Mouse (Mus musculus) stomach, postnatal 0 days (tissue): Measurements from ENCODE around the gene Prkd2. TPM values are rescaled to one million over a fixed set of nuclear protein-coding genes. Genes with fewer than 3 reads are reported as not detected.

Experiments used
- ATAC-seq: fragments of 200-750 bp; cut with Nextera tagmentation; 2 replicates; pipeline ENCODE4 v1.8.0; 2017; ENCODE audit not compliant: low FRiP score, low TSS enrichment
- DNase-seq: peaks from one replicate; pipeline ENCODE4 v3.0.0-alpha.2; 2016; ENCODE audit warnings: low spot score
- H3K27ac ChIP-seq: fragments of 300-500 bp; sonication (generic); replicated peaks from 2 replicates; pipeline ENCODE4 v1.5.1; 2014; ENCODE audit warnings: mild to moderate bottlenecking, control low read depth
- H3K27me3 ChIP-seq: fragments of 300-500 bp; sonication (generic); 2 replicates; pipeline ENCODE4 v1.6.1; 2014; ENCODE audit warnings: low read length; ENCODE audit not compliant: control insufficient read depth, insufficient read depth
- H3K36me3 ChIP-seq: fragments of 300-500 bp; sonication (generic); 2 replicates; pipeline ENCODE4 v1.6.1; 2014; ENCODE audit warnings: low read length, mixed read lengths; ENCODE audit not compliant: control insufficient read depth, insufficient read depth
- H3K4me1 ChIP-seq: fragments of 300-500 bp; sonication (generic); replicated peaks from 2 replicates; pipeline ENCODE4 v1.6.1; 2014; ENCODE audit warnings: antibody characterized with exemption; ENCODE audit not compliant: control insufficient read depth, insufficient read depth
- H3K4me2 ChIP-seq: fragments of 300-500 bp; sonication (generic); replicated peaks from 2 replicates; pipeline ENCODE4 v1.6.1; 2014; ENCODE audit warnings: low read depth, mild to moderate bottlenecking, control low read depth, moderate library complexity
- H3K4me3 ChIP-seq: fragments of 300-500 bp; sonication (generic); 2 replicates; pipeline ENCODE4 v1.5.1; 2014; ENCODE audit warnings: low read depth, low read length, control low read depth
- H3K9ac ChIP-seq: fragments of 300-500 bp; sonication (generic); 2 replicates; pipeline ENCODE4 v1.6.1; 2014; ENCODE audit warnings: mild to moderate bottlenecking, low read length, control low read depth, mixed read lengths
- H3K9me3 ChIP-seq: fragments of 300-500 bp; sonication (generic); 2 replicates; pipeline ENCODE4 v1.6.1; 2016; ENCODE audit warnings: low read length; ENCODE audit not compliant: control insufficient read depth
- CTCF ChIP-seq: IDR thresholded peaks from 2 replicates; pipeline ENCODE4 v1.5.1; 2016; ENCODE audit warnings: antibody characterized with exemption, low read depth, mild to moderate bottlenecking, moderate library complexity
- EP300 ChIP-seq: optimal IDR thresholded peaks from 2 replicates; pipeline ENCODE3; 2016; ENCODE audit warnings: antibody characterized with exemption
- WGBS: fragments of 180-500 bp; shearing (Covaris S2); extraction: QIAGEN DNeasy Blood & Tissue Kit; methylation state at CpG from one replicate; pipeline ENCODE4 v1.1.7; 2014; 5-methylcytosine and 5-hydroxymethylcytosine counted together
- polyA plus RNA-seq: library from polyadenylated mRNA; unstranded; fragments of >200 nt; fragmentation: Nextera tagmentation; extraction: Ambion mirVana; gene quantifications from 2 replicates; pipeline ENCODE4 v1.2.1, GENCODE M21; 2015

The Prkd2 gene
- polyA plus RNA-seq, 1 experiment from 2014 or later: 7.5 TPM

DNA sequence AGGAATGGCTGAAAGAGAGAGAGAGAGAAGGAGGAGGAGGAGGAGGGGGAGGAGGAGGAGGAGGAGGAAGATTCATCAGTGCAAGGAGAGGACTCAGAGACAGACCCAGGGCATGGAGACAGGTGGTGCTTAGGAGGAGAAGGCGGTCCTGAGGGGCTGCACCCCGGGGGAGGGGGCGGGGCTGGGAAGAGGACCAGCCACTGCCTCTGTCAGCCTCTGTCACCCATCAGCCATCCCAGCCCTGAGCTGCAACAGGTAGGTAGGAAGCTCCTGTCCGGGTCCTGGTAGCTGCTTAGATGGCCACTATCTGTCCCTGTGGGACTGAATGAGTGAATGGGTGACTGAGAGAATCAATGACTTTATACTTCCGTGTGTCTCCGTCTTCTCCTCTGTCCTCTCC lies 50.9 kb downstream of the Prkd2 start:
- H3K9ac ChIP-seq: no peak overlapping the region
- no peaks in the 10 kb centered on the region for H3K27me3 ChIP-seq
- 29% methylated on average over 6 of the region's 6 CpGs for WGBS
- no peak overlapping the region for H3K4me2 ChIP-seq
- DNase-seq (no peak), ATAC-seq (no peak)
- H3K9me3 ChIP-seq: no peaks in the 10 kb centered on the region
- no peaks in the 10 kb centered on the region for H3K36me3 ChIP-seq
- no peak overlapping the region for H3K27ac ChIP-seq
- H3K4me1 ChIP-seq: no peaks in the 10 kb centered on the region; the same call in 1 of the 2 replicates
- no peak overlapping the region for H3K4me3 ChIP-seq
- TF ChIP-seq CTCF: no peak
- no peak for TF ChIP-seq EP300

DNA sequence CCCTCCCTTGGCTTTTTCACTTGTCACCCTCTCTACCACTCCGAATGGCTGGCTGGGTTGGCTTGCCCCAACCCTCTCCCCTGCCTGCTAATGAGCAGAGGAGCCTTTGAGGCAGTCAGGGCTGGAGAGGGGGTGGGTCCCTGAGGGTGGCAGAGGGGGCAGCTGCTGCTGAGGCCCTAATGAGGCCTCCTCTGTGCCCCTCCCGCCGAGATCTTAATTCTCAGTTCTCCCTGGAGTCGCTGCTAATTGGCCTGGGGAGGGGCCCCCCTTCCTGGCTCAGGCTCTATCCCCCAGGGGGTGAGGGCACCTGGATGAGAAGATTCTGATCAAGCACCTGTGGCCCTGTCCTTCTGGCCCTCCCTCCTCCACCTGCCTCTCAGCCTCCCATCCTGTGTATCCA lies 51.6 kb downstream of the Prkd2 start:
- WGBS: 21% methylated on average over 4 of the region's 4 CpGs
- H3K27ac ChIP-seq: no peak overlapping the region
- no peak overlapping the region for H3K4me2 ChIP-seq
- H3K9me3 ChIP-seq: no peaks in the 10 kb centered on the region
- no peak for ATAC-seq
- no peak for DNase-seq
- no peaks in the 10 kb centered on the region for H3K36me3 ChIP-seq
- no peak overlapping the region; the same call in 1 of the 2 replicates for H3K9ac ChIP-seq
- H3K4me1 ChIP-seq: no peaks in the 10 kb centered on the region; the same call in 1 of the 2 replicates
- no peaks in the 10 kb centered on the region for H3K27me3 ChIP-seq
- TF ChIP-seq EP300 (no peak), CTCF (no peak)
- no peak overlapping the region for H3K4me3 ChIP-seq

DNA sequence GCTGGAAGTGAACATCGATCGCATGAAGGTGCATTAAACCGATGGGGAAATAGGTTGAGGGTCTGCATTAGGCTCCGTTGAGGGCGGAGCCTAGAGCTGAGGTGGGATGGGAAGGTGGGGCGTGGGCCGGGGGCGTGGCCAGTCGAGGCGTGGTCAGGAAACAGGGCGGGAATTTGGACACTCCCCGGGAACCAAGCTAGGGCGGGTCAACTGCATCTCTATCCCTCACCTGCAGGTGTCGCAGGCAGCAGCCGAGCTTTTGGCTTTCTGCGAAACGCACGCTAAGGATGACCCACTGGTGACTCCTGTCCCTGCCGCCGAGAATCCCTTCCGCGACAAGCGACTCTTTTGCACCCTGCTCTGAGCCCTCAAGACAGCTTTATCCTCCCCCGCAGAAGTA lies 52.3 kb downstream of the Prkd2 start:
- H3K27ac ChIP-seq: no peak overlapping the region
- no peaks in the 10 kb centered on the region for H3K36me3 ChIP-seq
- ATAC-seq: peak; percentile 1; the same call in 1 of the 2 replicates
- H3K9me3 ChIP-seq: no peaks in the 10 kb centered on the region
- DNase-seq: peak; percentile 80
- H3K4me3 ChIP-seq: peak overlapping the region; percentile 17; the same call in 1 of the 2 replicates
- no peaks in the 10 kb centered on the region for H3K27me3 ChIP-seq
- TF ChIP-seq EP300 (no peak), CTCF (peak; percentile 92)
- H3K4me2 ChIP-seq: peak overlapping the region; percentile 37
- H3K4me1 ChIP-seq: no peaks in the 10 kb centered on the region; the same call in 1 of the 2 replicates
- no peak overlapping the region for H3K9ac ChIP-seq
- 2% methylated on average over 24 of the region's 24 CpGs for WGBS

DNA sequence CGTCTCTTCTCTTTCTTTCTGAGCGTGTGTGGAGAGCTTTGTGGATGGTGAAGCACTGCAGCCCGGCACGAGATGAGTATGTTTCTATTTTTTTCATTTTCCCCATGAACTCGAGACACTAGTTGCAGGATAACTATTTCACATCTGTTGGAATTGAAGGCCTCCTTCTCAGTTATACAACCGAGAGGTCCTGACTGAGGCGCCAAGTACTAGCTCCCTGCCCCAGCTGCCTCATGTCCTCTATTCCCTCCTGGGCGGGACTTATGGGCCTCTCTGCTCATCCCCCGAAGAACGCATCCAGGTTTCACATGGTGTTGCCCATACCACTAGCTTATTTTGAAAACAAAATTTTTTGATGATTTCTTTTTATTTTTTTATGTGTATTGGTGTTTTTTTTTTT lies 52.8 kb downstream of the Prkd2 start:
- Histone ChIP-seq H3K4me1 (no peaks in the 10 kb centered on the region; the same call in 1 of the 2 replicates), H3K27me3 (no peaks in the 10 kb centered on the region), H3K9me3 (no peaks in the 10 kb centered on the region), H3K9ac (no peak overlapping the region), H3K27ac (no peak overlapping the region), H3K36me3 (no peaks in the 10 kb centered on the region), H3K4me3 (no peak overlapping the region), H3K4me2 (peak overlapping the region; percentile 37)
- no peak for ATAC-seq
- TF ChIP-seq EP300 (no peak), CTCF (no peak)
- no peak for DNase-seq
- WGBS: 34% methylated on average over 10 of the region's 10 CpGs

DNA sequence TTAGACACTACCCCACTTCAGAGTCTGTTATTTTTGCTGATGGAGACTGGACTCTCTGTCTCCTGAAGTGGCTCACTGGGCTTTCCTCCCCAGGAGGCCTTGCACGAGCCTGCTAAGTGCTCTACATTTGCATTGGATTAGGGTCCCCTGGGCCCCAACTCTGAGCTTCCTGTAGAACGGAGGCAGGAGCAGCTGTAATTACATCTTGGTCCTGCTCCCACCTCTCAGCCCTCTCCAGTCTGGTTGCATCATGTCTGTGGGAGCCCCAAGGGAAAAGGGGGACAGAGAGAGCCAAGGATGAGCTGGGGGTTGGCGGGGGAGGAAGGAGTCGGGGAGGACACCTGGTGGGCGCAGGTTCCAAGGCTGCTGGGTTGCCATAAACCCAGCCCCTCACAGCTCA lies 57.8 kb downstream of the Prkd2 start:
- Histone ChIP-seq H3K27me3 (no peaks in the 10 kb centered on the region), H3K4me3 (no peak overlapping the region), H3K9ac (no peak overlapping the region), H3K36me3 (no peaks in the 10 kb centered on the region), H3K4me1 (no peaks in the 10 kb centered on the region), H3K4me2 (no peak overlapping the region), H3K27ac (no peak overlapping the region), H3K9me3 (no peaks in the 10 kb centered on the region)
- DNase-seq: no peak
- TF ChIP-seq EP300: no peak
- WGBS: 44% methylated on average over 5 of the region's 5 CpGs
- ATAC-seq: no peak

DNA sequence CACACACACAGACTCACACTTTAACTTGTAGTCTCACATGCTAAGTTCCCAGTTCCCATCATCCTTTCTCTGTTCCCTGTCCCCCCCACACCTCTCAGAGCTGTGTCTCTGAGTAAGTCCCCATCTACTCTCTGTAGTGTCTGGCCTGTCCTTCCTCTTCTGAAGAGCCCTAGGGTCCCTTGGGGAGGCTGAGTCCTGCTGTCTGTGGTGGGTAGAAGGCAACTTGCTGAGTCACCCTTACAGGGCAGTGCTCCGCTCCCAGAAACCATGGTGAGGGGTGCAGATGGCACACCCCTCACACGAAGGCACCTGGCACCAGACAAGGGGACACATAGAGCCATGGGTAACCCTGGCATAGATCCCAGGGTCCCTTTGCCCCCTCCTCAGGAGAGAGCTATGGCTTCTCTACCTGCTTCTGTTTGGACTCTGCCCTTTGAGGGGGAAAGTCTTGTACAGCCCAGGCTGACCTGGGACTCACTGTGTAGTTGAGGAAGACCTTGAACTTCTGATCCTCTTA lies 60.8 kb downstream of the Prkd2 start:
- TF ChIP-seq CTCF: no peak
- TF ChIP-seq EP300: no peak
- Histone ChIP-seq H3K4me2 (no peak overlapping the region), H3K4me3 (no peak overlapping the region), H3K27me3 (no peaks in the 10 kb centered on the region), H3K36me3 (no peaks in the 10 kb centered on the region), H3K4me1 (0 out of 2 replicates have a peak, but pooled peaks cover 2% of the 10 kb centered on the region), H3K9ac (no peak overlapping the region), H3K27ac (no peak overlapping the region), H3K9me3 (no peaks in the 10 kb centered on the region)
- 77% methylated on average over 2 of the region's 2 CpGs for WGBS
- no peak for ATAC-seq
- DNase-seq: no peak
